Mouse (Mus musculus) cerebellum, adult 11-12 months (tissue): ENCODE measurements around the gene Sept7.
A peak's percentile ranks its signal among the peaks of the same experiment; 100 is the strongest.
"Not testable (repeated sequence)": the region's sequence is repeated elsewhere in the genome, so short reads cannot be mapped to it uniquely, and the experiment has no call there.

Experiments
- DNase-seq: peaks from one replicate; pipeline ENCODE4 v3.0.0; 2022

Gene Sept7

DNA sequence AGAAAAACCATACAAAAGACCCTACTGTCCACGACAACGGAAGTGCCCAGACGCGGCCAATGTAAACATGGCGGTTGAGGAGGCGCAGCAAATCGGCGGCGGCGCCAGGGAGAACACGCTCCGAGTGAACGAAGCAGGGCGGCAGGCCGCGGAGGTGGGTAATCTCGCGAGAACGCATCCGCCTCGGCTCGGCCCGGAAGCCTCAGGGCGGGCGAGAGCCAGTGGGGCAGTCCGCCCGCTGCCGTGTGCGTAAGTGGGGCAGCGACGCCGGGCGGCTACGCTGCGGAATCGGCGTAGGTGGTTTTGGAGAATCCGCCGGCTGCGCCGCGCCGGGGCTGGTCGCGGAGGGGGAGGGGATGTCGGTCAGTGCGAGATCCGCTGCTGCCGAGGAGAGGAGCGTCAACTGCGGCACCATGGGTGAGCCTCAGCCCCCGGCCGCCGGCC is at the start of gene Sept7:
Sept7 (plus strand) TSS at position 157 of the 444 bp plus-strand sequence.
- DNase-seq = peak; percentile 99

DNA sequence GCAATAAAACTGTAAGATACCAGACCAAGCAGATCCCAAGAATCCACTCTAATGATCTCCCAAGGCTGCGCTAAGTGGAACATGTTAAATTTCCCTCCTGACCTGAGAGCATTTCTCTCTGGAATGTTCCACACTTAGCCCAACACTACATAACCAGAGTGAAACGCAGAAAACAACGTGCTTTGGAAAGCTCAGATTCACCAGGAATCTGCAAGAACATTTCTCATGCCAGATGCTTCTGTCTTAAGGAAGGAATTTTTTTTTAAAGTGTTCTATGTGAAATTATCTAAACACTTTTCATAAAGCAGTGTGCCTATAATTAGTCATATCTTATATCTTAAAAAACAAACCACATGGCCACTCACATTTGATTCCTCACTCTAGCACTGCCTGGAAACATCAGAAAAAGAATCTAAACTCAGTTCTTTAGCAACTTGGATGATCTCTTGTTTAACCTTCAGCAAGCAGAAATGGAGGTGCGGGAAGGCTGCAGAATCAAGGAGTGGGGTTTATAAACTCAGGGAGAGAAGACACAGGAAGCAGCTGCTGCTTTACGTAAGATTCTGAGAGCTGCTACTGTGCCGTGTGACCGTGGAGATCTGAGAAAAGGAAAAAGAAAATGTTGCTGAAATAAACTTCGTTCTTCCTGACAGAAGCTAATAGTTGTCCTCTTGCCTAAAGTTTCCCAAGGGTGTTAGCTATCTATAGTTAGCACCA is 44.0 kb upstream of the Sept7 start:
- DNase-seq = no peak

DNA sequence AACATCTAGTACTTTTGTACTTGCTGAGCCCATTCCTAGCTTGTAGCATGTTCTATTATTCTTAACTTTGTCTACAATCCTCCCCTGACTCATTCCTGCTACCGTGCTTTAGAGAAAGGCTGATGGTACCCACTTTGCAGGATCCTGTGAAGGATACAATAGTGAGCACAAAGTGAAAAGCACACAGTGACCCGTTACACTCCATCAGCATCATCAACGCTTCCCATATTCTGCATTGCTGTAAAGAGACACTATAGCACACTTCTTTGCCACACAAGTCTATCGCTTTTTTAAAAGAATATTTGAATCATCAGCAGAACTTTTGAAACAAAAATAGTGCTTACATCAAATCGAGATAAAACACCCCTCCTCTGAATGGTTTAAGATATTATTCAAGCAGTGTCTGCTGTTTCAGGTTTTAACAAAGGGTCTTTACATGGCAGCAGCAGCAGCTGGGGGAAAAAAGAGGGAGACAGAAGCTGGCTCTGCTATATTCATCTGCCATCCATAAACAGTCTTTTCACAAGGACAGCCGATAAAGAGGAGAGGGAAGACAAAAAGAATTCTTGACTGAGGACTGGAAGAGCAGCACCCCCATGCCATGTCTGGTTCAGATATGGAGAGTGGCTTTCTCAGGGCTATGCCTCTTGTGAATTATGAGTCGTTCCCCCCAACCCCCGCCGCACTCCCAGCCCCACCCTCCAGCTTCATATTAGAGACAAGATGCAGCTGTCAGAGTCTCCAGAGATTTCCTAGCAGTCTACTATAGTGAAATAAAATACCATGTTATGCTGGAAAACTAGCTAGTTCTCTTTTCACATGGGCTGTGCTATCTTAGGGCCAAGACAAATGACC is 39.7 kb upstream of the Sept7 start:
- DNase-seq = no peak

DNA sequence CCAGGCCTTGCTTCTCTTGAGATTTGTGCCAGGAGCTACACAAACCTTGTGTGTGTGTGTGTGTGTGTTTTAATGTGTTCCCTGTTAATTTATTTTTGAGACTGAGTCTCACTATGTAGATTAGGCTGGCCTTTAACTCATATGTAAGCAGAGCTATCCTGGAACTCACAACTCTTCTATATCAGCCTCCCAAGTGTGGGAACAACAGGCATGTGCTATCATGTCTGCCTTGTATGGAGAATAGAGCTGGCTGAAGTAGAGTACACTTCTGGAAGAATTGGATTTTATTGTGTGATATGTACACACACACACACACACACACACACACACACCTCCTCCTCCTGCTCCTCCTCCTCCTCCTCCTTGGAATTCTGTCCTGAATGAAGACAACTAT is 39.1 kb upstream of the Sept7 start:
- DNase-seq = no peak

DNA sequence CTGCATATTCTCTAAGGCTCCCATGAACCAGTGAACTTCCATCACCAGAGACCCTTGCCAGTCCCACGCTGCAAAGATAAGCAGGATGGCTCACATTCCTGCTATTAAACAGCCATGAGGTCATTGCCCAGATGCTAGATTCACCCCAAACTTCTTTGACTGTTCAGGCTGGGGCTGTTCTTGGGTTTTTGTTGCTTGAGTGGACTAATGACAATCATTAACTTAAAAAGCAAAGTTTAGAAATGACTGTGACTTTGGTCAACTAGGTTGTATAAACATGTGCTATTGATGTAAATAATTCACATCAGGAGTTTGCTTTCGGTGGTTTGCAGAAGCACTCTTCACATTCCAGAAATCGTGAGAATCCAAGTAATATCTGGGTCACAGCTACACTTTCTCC is 36.8 kb upstream of the Sept7 start:
- no peak for DNase-seq

DNA sequence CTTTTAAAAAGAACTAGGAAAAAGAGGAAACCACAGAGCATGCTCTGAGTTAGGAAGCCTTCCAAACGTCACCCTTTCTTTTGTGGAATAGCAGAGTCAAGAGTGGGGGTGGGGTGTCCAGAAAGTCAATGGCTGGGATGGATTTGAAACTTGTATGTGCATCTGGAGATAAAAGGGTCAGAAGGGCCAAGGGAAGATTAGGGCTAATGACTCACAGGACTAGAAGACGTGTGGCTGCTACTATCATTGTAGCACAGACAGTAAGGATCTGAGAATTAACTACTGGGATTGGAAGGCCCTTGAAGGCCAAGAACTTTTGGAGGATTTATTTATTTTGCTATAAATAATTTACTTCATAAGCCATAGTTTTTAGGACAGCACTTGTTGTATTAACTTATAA is 36.0 kb upstream of the Sept7 start:
- no peak for DNase-seq

DNA sequence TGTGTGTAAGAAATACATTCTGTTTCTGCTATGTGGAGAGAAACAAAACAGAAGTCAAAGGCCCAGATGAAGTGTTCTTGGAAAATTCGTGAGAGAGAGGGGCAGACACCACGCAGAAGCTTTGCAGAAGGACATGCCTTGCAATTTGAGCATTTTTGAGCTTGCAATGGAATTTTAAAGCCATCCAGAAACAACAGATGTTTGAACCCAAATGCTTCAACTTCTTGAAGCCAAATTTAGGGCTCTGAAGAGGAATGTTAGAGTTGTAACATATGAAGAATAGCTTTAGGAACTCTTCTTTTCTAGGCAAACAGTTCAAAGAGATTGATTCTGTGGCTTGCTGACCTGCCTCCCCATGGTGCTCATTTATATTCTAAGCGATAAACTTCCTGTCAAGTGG is 33.3 kb upstream of the Sept7 start:
- DNase-seq = no peak

DNA sequence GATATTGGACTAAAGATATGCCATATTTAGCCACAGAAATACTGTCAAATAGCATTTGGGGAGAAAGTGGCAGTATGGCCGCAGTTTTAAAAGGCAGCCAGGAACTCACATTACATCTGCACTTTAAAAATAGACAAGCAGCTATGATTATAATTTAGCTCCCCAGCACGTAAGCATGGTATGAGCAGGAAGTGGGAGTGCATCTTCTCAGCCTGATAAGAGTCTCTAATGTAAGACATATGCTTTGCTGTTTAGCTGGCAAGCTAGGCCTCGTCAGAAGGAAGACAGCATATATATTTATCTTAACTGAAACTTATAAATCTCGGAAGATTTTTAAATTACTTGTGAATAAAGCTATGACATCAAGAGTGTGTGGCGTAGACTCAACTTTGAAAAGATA is 32.4 kb upstream of the Sept7 start:
- DNase-seq = no peak

DNA sequence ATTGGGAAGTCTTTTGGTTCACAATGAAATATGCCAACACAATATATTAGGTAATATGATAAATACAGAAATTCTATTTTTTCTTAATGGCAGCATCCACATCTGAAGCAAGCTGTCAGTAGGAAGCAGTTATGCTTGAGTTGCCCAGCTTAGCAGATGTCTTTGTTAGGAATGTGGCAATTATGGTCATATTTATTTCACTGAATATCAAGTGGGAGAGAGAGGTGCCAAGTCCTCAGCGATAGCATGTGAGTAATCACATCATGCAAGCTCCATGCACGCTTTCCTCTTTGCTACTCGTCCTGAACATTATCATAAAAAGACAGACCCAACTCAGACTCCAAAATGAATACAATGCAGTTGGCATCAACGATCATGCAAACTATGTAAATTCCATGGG is 27.3 kb upstream of the Sept7 start:
- no peak for DNase-seq

DNA sequence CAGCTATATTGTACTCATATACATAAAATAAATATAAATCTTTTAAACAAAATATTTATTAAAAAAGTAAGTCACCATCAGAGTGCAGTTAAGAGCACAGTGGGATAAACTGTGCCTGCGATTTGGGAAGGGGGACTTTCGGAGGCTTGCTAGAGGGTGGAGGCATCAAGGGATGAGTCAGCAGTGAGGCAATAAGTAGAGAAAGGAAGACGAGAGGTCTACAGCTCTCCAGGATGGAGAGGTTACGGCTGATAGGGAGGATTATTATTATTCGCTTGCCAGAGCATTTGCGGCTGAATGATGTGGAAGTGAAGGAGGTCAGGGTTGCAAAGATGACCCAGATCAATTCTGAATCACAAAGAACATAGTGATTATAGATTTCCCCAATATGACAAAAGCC is 22.5 kb upstream of the Sept7 start:
- DNase-seq = no peak

DNA sequence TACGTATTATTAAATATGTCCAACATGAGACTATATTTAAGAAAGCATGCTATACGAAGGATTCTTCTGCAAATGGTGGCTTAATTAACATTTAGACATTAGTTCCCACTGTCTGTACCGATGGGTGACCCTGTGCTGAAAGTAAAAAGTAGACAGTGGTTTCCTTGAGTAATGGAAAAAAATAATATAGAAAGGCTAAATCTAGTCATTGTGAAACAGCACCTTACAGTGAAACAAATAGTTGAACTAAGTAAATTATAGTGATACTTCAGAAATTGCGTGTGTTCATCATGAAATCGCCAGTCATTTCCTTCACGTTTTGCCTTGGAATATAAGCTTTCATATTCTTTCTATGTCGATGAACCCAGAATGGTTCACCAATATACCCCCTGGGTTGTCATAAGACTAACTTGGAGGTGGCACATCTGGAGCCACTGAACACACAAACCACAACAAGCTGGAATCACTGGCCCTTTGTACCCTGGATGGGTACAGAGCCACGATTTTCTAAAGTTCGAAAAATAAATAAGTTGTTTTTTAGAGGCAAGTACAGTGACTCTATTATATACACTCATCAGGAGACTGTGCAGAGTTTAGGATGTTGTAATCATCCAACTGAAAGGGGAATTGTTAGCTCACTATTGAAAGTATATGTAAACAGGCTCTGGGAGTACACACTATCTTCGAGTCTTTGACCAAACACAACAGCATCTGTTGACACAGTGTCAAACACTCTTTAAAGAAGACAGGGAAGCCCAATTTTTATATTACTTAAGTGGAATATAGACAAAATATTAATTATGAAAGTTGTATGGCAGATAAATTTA is 21.8 kb upstream of the Sept7 start:
- DNase-seq = no peak

DNA sequence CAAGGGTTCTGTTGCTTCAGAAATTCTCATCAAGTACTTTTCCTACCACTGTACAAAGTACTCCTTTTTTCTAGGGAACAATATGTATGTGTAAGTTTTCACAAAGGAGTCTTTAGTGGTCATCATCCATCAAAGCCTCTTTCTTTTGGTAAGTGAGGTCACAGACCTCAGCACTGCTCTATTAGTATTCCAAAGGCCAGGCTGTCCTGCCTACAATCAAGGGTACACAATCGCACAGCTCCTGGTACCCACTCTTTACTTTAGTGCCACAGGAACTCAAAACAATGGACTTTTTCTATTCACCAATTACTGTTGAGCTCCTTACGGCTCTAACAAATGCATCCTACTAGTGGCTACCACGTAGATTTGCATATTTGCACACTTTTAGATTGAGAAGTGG is 11.2 kb upstream of the Sept7 start:
- no peak for DNase-seq

DNA sequence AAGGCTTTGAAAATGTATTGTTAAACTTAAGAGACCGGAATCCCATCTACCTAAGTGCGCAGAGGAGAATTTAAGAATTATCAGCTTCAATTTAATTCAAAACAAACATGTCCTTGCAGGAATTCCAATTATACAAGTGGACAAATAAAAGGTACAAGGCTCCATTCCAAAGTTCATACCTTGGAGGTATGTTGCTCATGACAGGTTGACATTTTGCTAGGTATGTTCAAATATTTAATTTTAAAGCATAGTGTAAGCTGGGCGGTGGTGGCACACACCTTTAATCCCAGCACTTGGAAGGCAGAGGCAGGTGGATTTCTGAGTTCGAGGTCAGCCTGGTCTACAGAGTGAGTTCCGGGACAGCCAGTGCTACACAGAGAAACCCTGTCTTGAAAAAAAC is 10.5 kb upstream of the Sept7 start:
- not testable (repeated sequence) for DNase-seq

DNA sequence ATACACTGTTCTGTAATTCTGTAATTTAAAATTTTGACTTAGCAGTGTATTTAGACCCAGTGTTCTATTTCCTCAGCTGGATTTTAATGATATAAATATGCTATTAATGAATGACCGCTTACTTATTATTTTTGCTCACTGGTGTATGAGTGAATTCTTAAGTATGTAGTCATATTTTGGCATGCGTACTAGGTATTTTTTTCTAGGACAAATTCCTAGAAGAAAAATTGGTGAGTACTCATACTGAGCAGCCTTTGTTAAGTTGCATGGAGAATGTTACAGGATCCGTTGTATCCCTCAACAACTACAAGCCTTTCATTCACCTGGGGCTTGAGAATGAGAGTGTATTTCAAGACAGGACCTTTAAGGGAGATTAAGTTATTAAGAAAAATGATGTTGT is 10.0 kb upstream of the Sept7 start:
- DNase-seq = no peak

DNA sequence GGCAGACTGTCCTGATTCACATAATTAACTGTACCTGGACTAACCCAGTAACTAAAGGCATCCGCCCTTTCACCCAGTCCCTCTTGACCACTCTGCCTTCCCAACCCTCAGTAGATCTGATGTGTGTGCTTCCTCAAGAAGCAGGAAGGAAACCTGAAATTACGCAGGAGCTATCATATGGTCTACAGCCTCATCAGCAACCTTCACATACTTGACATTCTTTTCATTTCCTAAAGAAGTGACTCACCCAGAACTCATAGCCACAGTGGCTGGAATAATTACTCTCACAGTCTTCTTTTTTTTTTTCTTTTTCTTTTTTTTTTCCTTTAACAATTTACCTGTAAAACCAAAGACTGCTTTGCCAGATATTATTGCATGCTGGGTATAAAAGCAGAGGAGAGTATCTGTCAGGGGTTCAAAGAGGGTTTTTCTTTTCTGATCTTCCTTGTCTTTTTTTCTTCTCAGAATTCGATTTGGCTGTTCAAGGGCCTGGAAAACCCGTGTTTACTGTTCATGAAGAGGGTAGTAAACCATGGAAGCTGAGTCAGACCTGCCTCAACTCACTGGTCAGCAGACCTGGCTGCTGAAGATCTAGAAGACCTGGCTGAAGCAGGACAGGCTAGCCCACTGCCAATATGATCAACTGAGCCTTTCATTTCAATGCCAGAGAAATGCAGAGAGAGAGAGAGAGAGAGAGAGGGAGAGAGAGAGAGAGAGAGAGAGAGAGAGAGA is 8.1 kb upstream of the Sept7 start:
- DNase-seq = no peak

DNA sequence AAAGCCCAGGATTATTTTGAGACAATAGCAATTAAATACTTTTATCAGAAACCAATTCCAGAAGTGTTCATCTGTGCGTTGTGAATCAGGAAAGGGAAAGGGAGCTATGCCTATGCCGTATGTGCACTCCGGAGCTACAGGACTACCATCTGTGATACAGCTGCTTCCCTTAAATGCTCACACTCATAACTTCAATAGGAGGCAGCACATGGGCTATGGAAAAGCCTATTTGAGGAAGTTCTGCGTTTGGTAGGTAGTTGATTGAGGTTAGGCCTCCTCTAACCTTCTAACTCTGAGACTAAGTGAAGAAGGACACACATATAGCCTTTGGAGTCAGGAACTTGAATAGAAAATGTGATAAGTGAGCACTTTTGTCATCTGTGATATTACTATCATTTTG is 7.1 kb upstream of the Sept7 start:
- no peak for DNase-seq

DNA sequence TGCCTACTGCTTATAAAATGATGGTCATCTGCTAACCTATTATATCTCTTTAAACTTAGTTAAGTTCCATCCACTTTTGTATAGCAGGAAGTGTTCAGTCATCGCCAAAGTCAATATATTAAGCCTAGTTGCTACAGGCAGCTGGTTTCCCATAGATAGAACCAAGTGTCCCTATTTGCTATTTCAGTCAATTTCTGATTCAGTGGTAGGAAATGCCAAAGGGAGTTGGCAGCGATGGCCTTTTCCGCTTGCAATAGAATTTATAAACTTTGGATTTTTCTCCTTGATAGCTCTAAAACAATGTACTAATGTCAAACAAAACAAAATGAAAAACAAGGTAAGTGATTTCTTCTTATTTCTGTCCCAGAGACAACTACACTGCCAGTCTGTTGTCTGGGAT is 5.7 kb upstream of the Sept7 start:
- DNase-seq = no peak

DNA sequence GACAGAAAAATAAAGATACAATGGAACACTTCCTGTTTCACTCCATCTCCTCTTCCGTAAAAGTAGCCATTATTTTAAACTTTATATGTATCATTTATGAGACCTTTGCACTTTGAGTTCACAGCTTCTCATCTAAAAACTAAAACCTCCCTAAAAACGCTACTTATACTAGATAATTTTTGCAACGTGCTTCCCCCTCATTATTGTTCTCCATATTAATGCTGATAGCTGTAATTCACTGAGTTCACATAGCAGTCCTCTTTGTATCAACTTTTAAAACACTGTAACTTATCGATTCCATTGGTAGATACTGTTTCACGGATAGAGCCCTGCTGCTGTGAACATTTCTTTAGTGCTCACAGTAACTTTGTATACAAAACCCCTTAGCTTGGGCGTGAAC is 1.1 kb upstream of the Sept7 start:
- no peak for DNase-seq

DNA sequence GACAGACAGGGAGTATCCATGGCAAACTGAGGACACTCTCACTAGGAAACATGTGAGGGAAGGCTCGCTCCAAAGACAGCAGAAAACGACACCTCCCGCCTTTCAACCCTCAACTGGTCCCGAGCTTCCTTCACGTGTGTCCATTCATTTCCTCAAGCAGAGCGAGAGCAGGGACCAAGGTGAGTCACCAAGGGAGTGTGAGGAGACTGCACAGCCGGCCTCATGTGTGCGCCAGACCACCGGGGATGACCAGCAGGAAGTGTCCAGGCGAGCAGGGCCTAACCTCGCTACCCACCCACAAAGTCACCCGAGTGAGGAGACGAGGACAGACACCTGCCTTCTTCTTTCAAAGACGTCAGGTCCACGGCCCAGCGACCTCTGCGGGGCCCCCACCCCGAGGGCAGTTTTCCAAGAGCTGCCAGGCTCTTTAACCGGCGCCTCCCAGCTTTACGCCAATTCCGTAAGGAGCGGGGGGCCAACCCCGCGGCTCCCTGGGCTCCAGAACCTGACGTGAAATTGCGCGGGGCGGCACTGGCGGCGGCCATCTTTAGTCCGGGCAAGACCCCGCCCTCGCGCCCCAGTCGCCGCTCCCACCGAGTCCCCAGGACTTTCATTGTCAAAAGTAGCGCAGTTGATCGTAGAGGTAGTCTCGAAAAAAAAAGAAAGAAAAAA is 492 bp upstream of the Sept7 start:
- peak; percentile 94 for DNase-seq

DNA sequence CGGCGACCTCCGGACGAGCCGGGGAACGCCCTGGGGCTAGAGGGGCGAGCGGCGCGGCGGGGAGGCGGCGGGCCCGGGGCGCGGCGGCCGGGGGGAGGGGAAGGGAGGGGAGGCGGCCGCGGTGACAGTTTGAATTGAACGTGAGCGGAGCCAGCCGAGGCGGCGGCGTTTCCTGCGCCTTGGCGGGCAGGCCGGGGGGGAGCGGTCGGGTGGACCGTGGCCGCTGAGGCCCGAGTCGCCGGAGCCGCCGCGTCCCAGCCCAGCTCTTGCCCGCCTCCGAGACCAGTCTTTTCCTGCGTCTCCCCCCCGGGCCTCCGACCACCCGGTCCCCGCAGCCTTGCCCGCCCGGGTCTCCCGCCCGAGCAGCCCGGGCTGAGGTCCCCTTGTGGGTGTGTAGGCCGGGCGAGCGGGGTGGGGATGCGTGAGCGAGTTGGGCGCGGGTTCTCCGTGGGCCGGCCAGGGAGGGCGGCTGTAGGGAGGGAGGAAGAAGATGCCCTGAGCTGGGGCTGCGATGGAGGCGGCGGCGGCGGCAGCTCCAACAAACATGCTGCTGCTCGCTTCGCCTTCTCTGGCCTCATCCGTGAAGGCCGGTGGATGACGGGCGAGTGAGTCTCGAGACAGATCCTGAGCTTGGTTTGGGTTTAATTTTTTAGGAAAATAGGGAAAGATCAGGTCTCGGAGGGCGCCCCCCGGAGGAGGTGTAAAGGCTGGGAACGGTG is 679 bp downstream of the Sept7 start:
- DNase-seq = peak; percentile 76

DNA sequence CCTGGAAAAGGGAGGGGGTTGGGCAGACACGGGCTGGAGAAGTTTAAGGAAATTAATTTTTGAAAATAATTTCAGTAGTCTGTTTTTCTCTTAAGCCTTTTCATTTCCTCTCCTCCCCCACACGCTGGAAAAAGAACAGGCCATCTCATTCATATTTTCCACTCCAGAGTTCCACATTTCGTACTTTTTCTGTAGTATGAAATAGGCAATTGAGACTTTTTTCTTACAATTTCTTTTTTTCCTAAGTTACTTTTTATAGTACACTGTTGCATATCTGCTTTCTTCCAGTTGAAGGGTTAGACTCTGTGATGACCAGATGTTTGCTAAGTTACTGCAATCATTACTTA is 1.2 kb downstream of the Sept7 start:
- DNase-seq = no peak

DNA sequence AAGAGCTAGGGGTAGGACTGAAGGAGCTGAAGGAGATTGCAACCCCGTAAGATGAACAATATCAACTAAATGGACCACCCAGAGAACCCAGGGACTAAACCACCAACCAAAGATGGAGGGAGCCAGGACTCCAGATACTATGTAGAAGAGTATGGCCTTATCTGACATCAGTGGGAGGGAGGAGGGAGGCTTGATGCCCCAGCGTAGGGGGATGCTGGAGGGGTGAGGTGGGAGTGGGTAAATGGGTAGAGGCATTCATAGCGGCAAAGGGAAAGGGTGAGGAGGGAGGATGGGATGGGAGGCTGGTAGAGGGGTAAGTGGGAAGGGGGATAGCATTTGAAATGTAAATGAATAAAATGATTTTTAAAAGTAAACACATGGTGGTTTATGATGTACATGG is 8.2 kb downstream of the Sept7 start:
- no peak for DNase-seq
